Mouse (Mus musculus): ENCODE measurements around the gene Gm10271. TPM values are rescaled to one million over a fixed set of nuclear protein-coding genes. Genes with fewer than 3 reads are reported as not detected.

The Gm10271 gene
- polyA plus RNA-seq, 1 experiment from 2014 or later: not detected

- H3K27me3 ChIP-seq (ENCODE audit: control insufficient read depth, insufficient read depth, low read length): no peaks in the 10 kb centered on the region
- ATAC-seq (ENCODE audit: low FRiP score, low TSS enrichment) (no peak), DNase-seq (peak; percentile 40)
- no peaks in the 10 kb centered on the region for H3K9me3 ChIP-seq (ENCODE audit: control insufficient read depth, low read length)
- H3K4me2 ChIP-seq (ENCODE audit: low read length): no peak overlapping the region
- H3K4me3 ChIP-seq (replicated peaks; ENCODE audit: low read depth, low read length): no peak overlapping the region
- peaks cover 12% of the 10 kb centered on the region; the same call in 1 of the 2 replicates for H3K4me1 ChIP-seq (ENCODE audit: control insufficient read depth, insufficient read depth, low read length)
- no peaks in the 10 kb centered on the region for H3K36me3 ChIP-seq (ENCODE audit: control insufficient read depth, insufficient read depth, low read length)
- 47% methylated on average over 5 of the region's 5 CpGs for WGBS
- no peak overlapping the region for H3K9ac ChIP-seq (replicated peaks; ENCODE audit: low read length)
- H3K27ac ChIP-seq (replicated peaks; ENCODE audit: low read depth, low read length): 0 out of 2 replicates have a peak overlapping the region, but pooled peaks have one; percentile 37
Measured at GRCm38 (mm10) chr10:117004695-117005094, 32.3 kb upstream of the Gm10271 start.

DNA sequence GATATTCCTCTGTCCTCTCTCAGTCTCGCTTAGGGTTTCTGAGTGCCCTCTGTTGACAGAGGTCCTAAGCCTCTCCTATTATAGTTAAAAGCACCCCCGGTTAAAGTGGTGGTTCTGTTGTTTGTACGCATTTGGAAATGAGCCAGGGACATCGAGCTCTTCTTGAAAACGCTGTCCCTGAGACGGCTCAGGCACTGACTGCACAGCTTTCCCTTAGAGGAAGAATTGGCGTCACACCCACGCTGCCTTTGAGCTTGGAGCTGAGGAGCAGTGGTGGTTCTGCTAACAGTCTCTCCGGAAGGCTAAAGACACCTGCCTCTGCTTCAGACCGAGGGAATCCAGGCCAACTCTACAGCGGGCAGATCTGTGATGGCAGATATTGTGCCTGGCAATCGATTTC, 28.6 kb upstream of the Gm10271 start:
- Histone ChIP-seq H3K4me3 (replicated peaks; ENCODE audit: low read depth, low read length) (no peak overlapping the region), H3K36me3 (ENCODE audit: control insufficient read depth, insufficient read depth, low read length) (no peaks in the 10 kb centered on the region), H3K27me3 (ENCODE audit: control insufficient read depth, insufficient read depth, low read length) (no peaks in the 10 kb centered on the region), H3K4me2 (ENCODE audit: low read length) (no peak overlapping the region), H3K9me3 (ENCODE audit: control insufficient read depth, low read length) (no peaks in the 10 kb centered on the region), H3K9ac (replicated peaks; ENCODE audit: low read length) (no peak overlapping the region), H3K27ac (replicated peaks; ENCODE audit: low read depth, low read length) (no peak overlapping the region), H3K4me1 (ENCODE audit: control insufficient read depth, insufficient read depth, low read length) (peaks cover 10% of the 10 kb centered on the region; the same call in 1 of the 2 replicates)
- ATAC-seq (ENCODE audit: low FRiP score, low TSS enrichment) (no peak), DNase-seq (no peak)
- 63% methylated on average over 12 of the region's 12 CpGs for WGBS

DNA sequence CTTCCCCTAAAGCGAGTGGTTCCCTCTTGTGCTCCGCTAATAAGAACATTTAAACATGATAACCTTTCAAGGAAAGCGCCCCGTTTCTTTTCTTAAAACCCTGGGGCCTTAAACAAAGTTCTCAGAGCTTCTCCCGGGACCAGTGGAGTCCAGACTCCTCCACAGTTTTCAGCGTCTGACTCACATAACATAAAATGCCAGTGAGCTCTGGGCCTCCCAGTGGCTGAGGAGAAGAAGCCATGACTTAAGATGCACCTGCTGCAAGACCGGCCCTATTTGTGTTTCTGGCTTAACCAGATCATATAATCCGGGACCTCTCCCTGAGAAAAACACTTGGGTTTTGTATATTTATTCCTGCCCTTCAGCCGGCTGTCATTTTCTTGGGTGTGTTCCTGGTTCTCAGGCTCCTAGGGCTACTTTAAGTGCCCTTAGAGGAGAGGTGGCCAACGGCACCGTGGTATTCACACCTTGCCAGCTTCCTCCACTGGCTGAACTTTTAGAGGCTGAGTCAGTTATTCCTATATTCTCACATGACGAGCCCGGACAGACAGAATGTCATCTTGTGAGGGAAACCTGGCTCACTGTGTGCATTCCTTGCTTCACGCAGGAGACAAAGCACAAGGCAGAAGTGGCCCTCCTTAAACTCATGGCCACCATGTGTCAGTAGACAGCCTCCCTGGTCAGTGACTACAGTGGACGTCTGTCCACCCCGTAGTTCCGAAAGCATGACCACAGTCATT, 26.5 kb upstream of the Gm10271 start:
- no peak overlapping the region for H3K9ac ChIP-seq (replicated peaks; ENCODE audit: low read length)
- H3K36me3 ChIP-seq (ENCODE audit: control insufficient read depth, insufficient read depth, low read length): no peaks in the 10 kb centered on the region
- no peak overlapping the region for H3K27ac ChIP-seq (replicated peaks; ENCODE audit: low read depth, low read length)
- no peak overlapping the region for H3K4me3 ChIP-seq (replicated peaks; ENCODE audit: low read depth, low read length)
- no peaks in the 10 kb centered on the region for H3K9me3 ChIP-seq (ENCODE audit: control insufficient read depth, low read length)
- no peak for DNase-seq
- no peaks in the 10 kb centered on the region for H3K27me3 ChIP-seq (ENCODE audit: control insufficient read depth, insufficient read depth, low read length)
- ATAC-seq (ENCODE audit: low FRiP score, low TSS enrichment): no peak
- H3K4me2 ChIP-seq (ENCODE audit: low read length): no peak overlapping the region
- WGBS: 84% methylated on average over 17 of the region's 17 CpGs
- no peaks in the 10 kb centered on the region for H3K4me1 ChIP-seq (ENCODE audit: control insufficient read depth, insufficient read depth, low read length)

GRCm38 (mm10) chr10:116996236-116996600, 23.8 kb upstream of the Gm10271 start:
- no peak overlapping the region for H3K4me2 ChIP-seq (ENCODE audit: low read length)
- WGBS: 86% methylated on average over 6 of the region's 6 CpGs
- H3K27me3 ChIP-seq (ENCODE audit: control insufficient read depth, insufficient read depth, low read length): no peaks in the 10 kb centered on the region
- no peaks in the 10 kb centered on the region for H3K4me1 ChIP-seq (ENCODE audit: control insufficient read depth, insufficient read depth, low read length)
- H3K36me3 ChIP-seq (ENCODE audit: control insufficient read depth, insufficient read depth, low read length): no peaks in the 10 kb centered on the region
- no peak overlapping the region for H3K27ac ChIP-seq (replicated peaks; ENCODE audit: low read depth, low read length)
- no peak overlapping the region for H3K4me3 ChIP-seq (replicated peaks; ENCODE audit: low read depth, low read length)
- no peaks in the 10 kb centered on the region for H3K9me3 ChIP-seq (ENCODE audit: control insufficient read depth, low read length)
- ATAC-seq (ENCODE audit: low FRiP score, low TSS enrichment): no peak
- no peak overlapping the region for H3K9ac ChIP-seq (replicated peaks; ENCODE audit: low read length)
- no peak for DNase-seq

DNA sequence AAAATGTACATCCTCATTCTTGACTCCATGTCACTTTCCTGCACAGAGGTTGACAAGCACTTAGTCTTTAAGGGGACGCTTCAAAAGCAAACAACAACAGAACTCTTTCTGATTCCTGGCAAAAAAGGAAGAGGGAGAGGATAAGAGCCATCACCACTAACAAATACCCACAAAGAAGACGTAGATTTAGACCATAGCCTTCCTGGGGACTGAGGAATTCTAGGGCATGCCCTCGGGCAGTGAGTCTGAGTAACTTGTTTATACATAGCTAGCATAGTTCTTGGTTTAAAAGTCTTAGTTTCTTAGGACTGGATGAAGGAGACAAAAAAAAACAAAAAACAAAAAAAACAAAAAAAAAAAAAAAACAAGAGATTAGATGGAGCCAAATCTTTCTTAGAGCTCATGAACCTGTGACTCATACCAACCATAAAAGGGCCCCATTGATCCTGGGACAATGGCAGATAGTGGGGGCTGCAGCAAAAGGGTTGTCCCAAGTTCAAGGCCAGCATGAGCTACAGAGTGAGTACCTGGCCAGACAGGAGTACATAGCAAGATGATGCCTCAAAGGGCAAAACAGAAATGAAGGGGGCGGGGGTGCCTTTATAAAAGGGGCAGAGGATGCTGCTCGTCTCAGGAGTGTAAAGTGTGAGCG, 23.3 kb upstream of the Gm10271 start:
- no peak overlapping the region for H3K4me2 ChIP-seq (ENCODE audit: low read length)
- no peak overlapping the region for H3K27ac ChIP-seq (replicated peaks; ENCODE audit: low read depth, low read length)
- no peaks in the 10 kb centered on the region for H3K36me3 ChIP-seq (ENCODE audit: control insufficient read depth, insufficient read depth, low read length)
- no peaks in the 10 kb centered on the region for H3K9me3 ChIP-seq (ENCODE audit: control insufficient read depth, low read length)
- no peak overlapping the region for H3K9ac ChIP-seq (replicated peaks; ENCODE audit: low read length)
- DNase-seq (no peak), ATAC-seq (ENCODE audit: low FRiP score, low TSS enrichment) (no peak)
- H3K27me3 ChIP-seq (ENCODE audit: control insufficient read depth, insufficient read depth, low read length): no peaks in the 10 kb centered on the region
- H3K4me3 ChIP-seq (replicated peaks; ENCODE audit: low read depth, low read length): no peak overlapping the region
- WGBS: 74% methylated on average over 6 of the region's 6 CpGs
- H3K4me1 ChIP-seq (ENCODE audit: control insufficient read depth, insufficient read depth, low read length): no peaks in the 10 kb centered on the region

DNA sequence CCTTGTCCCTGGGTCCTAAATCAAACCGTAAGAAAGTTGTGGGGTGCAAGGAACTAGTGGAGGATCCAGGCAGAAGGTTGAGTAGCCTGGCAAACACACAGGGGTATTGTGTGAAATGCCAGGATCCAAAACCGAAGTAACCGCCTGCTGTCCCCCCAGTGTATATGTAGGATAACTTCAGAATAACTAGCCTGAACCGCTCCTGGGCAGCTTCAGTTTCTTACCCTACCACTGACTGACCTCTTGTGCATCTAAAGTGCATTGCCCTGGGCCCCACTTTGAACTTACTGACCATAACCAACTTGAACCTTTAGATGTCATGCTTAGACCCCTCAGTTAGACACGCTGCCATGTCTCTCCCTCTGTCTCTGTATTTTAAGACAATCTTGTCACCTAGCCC, 22.8 kb upstream of the Gm10271 start:
- WGBS: 85% methylated on average over 5 of the region's 5 CpGs
- no peak for ATAC-seq (ENCODE audit: low FRiP score, low TSS enrichment)
- H3K9ac ChIP-seq (replicated peaks; ENCODE audit: low read length): no peak overlapping the region
- H3K4me3 ChIP-seq (replicated peaks; ENCODE audit: low read depth, low read length): no peak overlapping the region
- H3K27me3 ChIP-seq (ENCODE audit: control insufficient read depth, insufficient read depth, low read length): no peaks in the 10 kb centered on the region
- H3K27ac ChIP-seq (replicated peaks; ENCODE audit: low read depth, low read length): no peak overlapping the region
- no peaks in the 10 kb centered on the region for H3K9me3 ChIP-seq (ENCODE audit: control insufficient read depth, low read length)
- no peaks in the 10 kb centered on the region for H3K36me3 ChIP-seq (ENCODE audit: control insufficient read depth, insufficient read depth, low read length)
- H3K4me1 ChIP-seq (ENCODE audit: control insufficient read depth, insufficient read depth, low read length): no peaks in the 10 kb centered on the region
- no peak overlapping the region for H3K4me2 ChIP-seq (ENCODE audit: low read length)
- no peak for DNase-seq

DNA sequence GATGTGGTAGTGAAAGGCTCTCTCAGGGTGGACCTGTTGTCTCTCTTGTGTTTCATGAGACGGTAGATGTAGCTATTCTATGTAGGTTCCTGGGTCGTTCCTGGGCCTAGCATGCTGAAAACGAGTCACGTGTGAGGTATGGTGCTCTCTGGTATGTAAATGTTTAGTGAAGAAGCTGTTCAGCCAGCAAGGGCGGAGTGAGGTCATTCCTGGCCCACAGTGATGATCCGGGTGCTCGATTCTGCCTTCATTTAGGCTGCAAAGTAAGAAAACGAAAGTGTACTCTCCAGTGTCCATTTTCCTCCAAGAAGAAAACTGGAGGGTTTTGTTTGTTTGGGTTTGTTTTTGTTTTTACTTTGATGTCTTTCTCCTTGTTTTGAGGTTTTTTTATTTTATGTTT, 21.6 kb upstream of the Gm10271 start:
- no peak overlapping the region for H3K4me3 ChIP-seq (replicated peaks; ENCODE audit: low read depth, low read length)
- no peak overlapping the region for H3K4me2 ChIP-seq (ENCODE audit: low read length)
- no peaks in the 10 kb centered on the region for H3K36me3 ChIP-seq (ENCODE audit: control insufficient read depth, insufficient read depth, low read length)
- 94% methylated on average over 8 of the region's 8 CpGs for WGBS
- no peaks in the 10 kb centered on the region for H3K27me3 ChIP-seq (ENCODE audit: control insufficient read depth, insufficient read depth, low read length)
- no peak overlapping the region for H3K9ac ChIP-seq (replicated peaks; ENCODE audit: low read length)
- no peak for DNase-seq
- no peak for ATAC-seq (ENCODE audit: low FRiP score, low TSS enrichment)
- H3K9me3 ChIP-seq (ENCODE audit: control insufficient read depth, low read length): no peaks in the 10 kb centered on the region
- no peak overlapping the region for H3K27ac ChIP-seq (replicated peaks; ENCODE audit: low read depth, low read length)
- H3K4me1 ChIP-seq (ENCODE audit: control insufficient read depth, insufficient read depth, low read length): no peaks in the 10 kb centered on the region

DNA sequence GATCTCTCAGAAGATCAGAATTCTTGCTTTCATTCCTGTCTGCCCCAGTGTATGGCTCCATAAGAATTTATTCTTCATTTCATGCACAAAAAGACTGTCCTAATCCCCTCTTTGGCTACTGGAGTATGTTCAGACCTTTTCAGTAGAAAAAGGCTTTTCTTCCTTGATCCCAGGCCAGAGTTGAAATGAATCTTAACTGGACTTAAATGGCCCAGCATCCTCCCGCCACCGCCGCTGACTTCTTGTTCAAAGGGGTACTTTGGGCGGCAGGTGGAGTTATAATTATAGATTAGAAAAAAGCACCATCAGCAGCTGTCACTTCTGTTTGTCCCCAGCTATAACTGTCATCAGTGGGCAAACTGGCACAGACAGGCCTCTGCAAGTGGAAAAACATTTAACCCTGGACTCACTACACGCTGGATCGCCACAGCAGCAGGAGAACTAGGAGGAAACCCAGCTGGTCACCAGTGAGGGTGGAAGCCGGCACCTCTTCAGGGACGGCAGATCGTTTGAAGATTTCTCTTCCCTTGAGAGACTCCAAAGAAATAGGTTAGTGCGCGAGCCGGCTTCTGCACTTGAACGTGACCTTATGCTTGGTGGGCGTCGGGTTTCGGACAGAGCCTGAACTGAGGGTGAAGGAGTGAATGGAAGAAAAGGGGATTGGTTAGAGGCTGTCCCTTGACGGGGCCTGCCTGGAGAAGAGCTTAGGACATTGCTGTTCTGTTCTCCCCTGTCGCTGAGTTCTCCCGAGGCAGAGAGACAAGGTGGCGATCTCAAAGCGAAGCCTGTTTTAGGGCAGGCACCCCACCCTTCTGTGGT, 14.1 kb upstream of the Gm10271 start, which contains the start of gene Best3:
TSS of gene Best3 (plus strand) at position 51 of the 819 bp plus-strand sequence.
- DNase-seq (peak; percentile 53), ATAC-seq (ENCODE audit: low FRiP score, low TSS enrichment) (no peak; the same call in 1 of the 2 replicates)
- Histone ChIP-seq H3K4me1 (ENCODE audit: control insufficient read depth, insufficient read depth, low read length) (peaks cover 17% of the 10 kb centered on the region), H3K9me3 (ENCODE audit: control insufficient read depth, low read length) (no peaks in the 10 kb centered on the region), H3K4me3 (replicated peaks; ENCODE audit: low read depth, low read length) (no peak within 1 kb of the TSS), H3K27ac (replicated peaks; ENCODE audit: low read depth, low read length) (peak within 1 kb of the TSS; percentile 21; the same call in 1 of the 2 replicates), H3K27me3 (ENCODE audit: control insufficient read depth, insufficient read depth, low read length) (no peaks in the 10 kb centered on the region), H3K4me2 (ENCODE audit: low read length) (peak within 1 kb of the TSS; percentile 27; the same call in 1 of the 2 replicates), H3K9ac (replicated peaks; ENCODE audit: low read length) (no peak within 1 kb of the TSS; the same call in 1 of the 2 replicates), H3K36me3 (ENCODE audit: control insufficient read depth, insufficient read depth, low read length) (no peaks in the 10 kb centered on the region)
- 24% methylated on average over 21 of the region's 21 CpGs for WGBS

Measured in midbrain, embryonic 14.5 days (tissue).